Mouse (Mus musculus) urinary bladder, postnatal 25 days (tissue): Measurements from ENCODE around the gene Ccdc124.

Source experiments
- DNase-seq: peaks from one replicate; pipeline ENCODE4 v3.0.0; 2022; ENCODE audit warnings: low spot score

Ccdc124 gene

DNA sequence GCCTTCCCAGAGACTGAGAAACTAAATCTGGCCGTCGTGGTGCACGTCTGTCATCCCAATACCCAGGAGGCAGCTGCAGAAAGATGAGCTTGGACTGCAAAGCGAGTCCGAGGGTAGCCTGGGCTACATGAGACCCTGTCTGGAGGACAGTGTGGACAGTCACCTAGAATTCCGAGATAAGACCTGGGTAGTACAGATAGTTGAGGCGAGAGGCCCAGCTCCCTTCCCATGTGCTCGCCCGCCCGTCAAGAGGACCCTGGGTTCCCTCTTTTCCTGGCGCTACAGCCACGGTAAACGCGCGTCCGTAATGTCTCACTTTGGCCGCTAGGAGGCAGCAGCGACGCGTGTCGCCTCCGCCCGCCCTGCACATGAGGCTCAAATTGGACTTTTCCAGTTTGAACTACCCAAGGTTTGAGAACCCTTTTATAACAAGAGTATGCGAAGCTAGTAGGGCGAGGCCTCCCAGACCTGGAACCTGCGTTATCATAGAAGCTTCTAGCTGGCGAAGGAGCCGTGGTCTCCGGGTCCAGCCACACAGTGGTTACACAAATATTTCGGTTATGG, 52.3 kb downstream of the Ccdc124 start:
- peak; percentile 70 for DNase-seq

DNA sequence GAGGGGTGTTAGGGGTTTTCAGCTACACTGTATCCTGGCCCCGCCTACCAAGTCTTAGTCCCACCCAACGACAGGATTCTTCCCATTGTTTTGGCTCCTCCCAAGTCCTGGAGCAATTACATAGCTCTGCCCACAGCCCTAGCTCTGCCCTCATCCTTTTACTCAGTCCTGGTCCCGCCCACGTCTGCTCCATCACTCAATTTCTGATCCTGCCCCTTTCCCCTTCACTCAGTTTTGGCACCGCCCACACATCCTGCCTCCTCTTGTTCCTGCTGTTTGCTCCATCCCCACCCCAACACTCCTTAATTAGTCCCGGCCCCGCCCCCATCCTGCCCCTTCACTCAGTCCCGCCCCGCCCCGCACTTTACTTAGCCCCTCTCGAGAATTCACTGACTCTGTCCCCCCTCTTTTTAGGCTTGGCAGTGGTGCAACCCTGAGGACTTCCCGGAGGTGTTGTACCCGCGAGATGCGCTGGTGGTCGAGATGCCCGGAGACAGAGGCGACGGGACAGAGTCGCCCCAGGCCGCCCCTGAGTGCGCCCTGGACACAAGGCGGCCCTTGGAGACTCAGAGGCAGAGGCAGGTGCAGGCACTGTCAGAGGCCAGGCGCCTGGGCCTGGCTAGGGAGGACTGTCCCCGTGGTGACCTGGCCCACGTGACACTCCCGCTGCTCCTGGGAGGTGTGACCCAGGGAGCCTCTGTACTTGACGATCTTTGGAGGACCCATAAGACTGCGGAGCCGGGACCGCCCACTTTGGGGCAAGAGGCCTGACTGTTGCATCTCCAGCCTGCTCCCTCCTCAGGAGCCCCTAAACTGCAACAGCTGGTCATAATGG, 53.4 kb downstream of the Ccdc124 start:
- peak; percentile 21 for DNase-seq
